Mouse (Mus musculus) heart, embryonic 16.5 days (tissue): ENCODE measurements around the gene Homer1. TPM values are rescaled to one million over a fixed set of nuclear protein-coding genes. Genes with fewer than 3 reads are reported as not detected.

ENCODE experiments used
- ATAC-seq: fragments of 200-750 bp; cut with Nextera tagmentation; replicated peaks from 2 replicates; pipeline ENCODE4 v1.8.0; 2017; ENCODE audit warnings: moderate number of reproducible peaks; ENCODE audit not compliant: insufficient read depth, low FRiP score; ENCODE audit errors: extremely low read depth
- H3K27ac ChIP-seq: fragments of 300-500 bp; sonication (generic); 2 replicates; pipeline ENCODE4 v1.5.1; 2014; ENCODE audit warnings: mild to moderate bottlenecking, low read length, control low read depth, moderate library complexity
- H3K27me3 ChIP-seq: fragments of 300-500 bp; sonication (generic); 2 replicates; pipeline ENCODE4 v1.6.1; 2014; ENCODE audit warnings: low read length, mixed read lengths; ENCODE audit not compliant: control insufficient read depth, insufficient read depth
- H3K36me3 ChIP-seq: fragments of 300-500 bp; sonication (generic); 2 replicates; pipeline ENCODE4 v1.6.1; 2014; ENCODE audit not compliant: control insufficient read depth, insufficient read depth
- H3K4me1 ChIP-seq: fragments of 300-500 bp; sonication (generic); 2 replicates; pipeline ENCODE4 v1.6.1; 2014; ENCODE audit warnings: low read length, mixed read lengths; ENCODE audit not compliant: control insufficient read depth, insufficient read depth
- H3K4me2 ChIP-seq: fragments of 300-500 bp; sonication (generic); 2 replicates; pipeline ENCODE4 v1.6.1; 2014; ENCODE audit warnings: low read depth, mild to moderate bottlenecking, control low read depth, low read length
- H3K4me3 ChIP-seq: fragments of 300-500 bp; sonication (generic); 2 replicates; pipeline ENCODE4 v1.5.1; 2014; ENCODE audit warnings: mild to moderate bottlenecking, control low read depth, low read length
- H3K9ac ChIP-seq: fragments of 300-500 bp; sonication (generic); 2 replicates; pipeline ENCODE4 v1.6.1; 2014; ENCODE audit warnings: low read length, control low read depth
- H3K9me3 ChIP-seq: fragments of 300-500 bp; sonication (generic); replicated peaks from 2 replicates; pipeline ENCODE4 v1.6.1; 2016; ENCODE audit warnings: low read length; ENCODE audit not compliant: control insufficient read depth
- WGBS: fragments of 180-500 bp; shearing (Covaris S2); extraction: QIAGEN DNeasy Blood & Tissue Kit; methylation state at CpG from one replicate; pipeline ENCODE4 v1.1.7; 2014; 5-methylcytosine and 5-hydroxymethylcytosine counted together
- polyA plus RNA-seq: library from polyadenylated mRNA; unstranded; fragments of >200 nt; fragmentation: Nextera tagmentation; extraction: Ambion mirVana; gene quantifications from 2 replicates; pipeline ENCODE4 v1.2.1, GENCODE M21; 2015

The Homer1 gene
- polyA plus RNA-seq, 1 experiment from 2014 or later: 13.9 TPM

- no peaks in the 10 kb centered on the region for H3K27me3 ChIP-seq
- no peak overlapping the region for H3K9ac ChIP-seq
- peaks cover 20% of the 10 kb centered on the region for H3K36me3 ChIP-seq
- peak; percentile 94 for ATAC-seq
- peaks cover 2% of the 10 kb centered on the region; the same call in 1 of the 2 replicates for H3K4me1 ChIP-seq
- H3K9me3 ChIP-seq: peaks cover 3% of the 10 kb centered on the region
- peak overlapping the region; percentile 91 for H3K27ac ChIP-seq
- WGBS: 53% methylated on average over 5 of the region's 5 CpGs
- H3K4me3 ChIP-seq: no peak overlapping the region
- peak overlapping the region; percentile 22; the same call in 1 of the 2 replicates for H3K4me2 ChIP-seq
Observed at GRCm38 (mm10) chr13:93399710-93400216, 100.3 kb downstream of the Homer1 start.

- no peak overlapping the region for H3K4me2 ChIP-seq
- ATAC-seq: no peak
- no peak overlapping the region for H3K4me3 ChIP-seq
- peaks cover 3% of the 10 kb centered on the region for H3K9me3 ChIP-seq
- H3K27ac ChIP-seq: no peak overlapping the region; the same call in 1 of the 2 replicates
- WGBS: 82% methylated on average over 7 of the region's 7 CpGs
- no peak overlapping the region for H3K9ac ChIP-seq
- H3K4me1 ChIP-seq: peaks cover 2% of the 10 kb centered on the region; the same call in 1 of the 2 replicates
- peaks cover 16% of the 10 kb centered on the region for H3K36me3 ChIP-seq
- H3K27me3 ChIP-seq: no peaks in the 10 kb centered on the region
Observed at GRCm38 (mm10) chr13:93401947-93402346, 102.5 kb downstream of the Homer1 start.

GRCm38 (mm10) chr13:93406855-93407254, 107.4 kb downstream of the Homer1 start:
- no peak overlapping the region for H3K4me3 ChIP-seq
- no peak overlapping the region for H3K4me2 ChIP-seq
- 72% methylated on average over 5 of the region's 5 CpGs for WGBS
- no peak for ATAC-seq
- peaks cover 8% of the 10 kb centered on the region for H3K4me1 ChIP-seq
- no peak overlapping the region for H3K27ac ChIP-seq
- no peak overlapping the region for H3K9ac ChIP-seq
- no peaks in the 10 kb centered on the region for H3K27me3 ChIP-seq
- H3K36me3 ChIP-seq: peaks cover 14% of the 10 kb centered on the region
- no peaks in the 10 kb centered on the region for H3K9me3 ChIP-seq

GRCm38 (mm10) chr13:93410343-93410742, 110.9 kb downstream of the Homer1 start:
- peak overlapping the region; percentile 30; the same call in 1 of the 2 replicates for H3K27ac ChIP-seq
- H3K4me2 ChIP-seq: no peak overlapping the region
- WGBS: 63% methylated on average over 4 of the region's 4 CpGs
- H3K9me3 ChIP-seq: no peaks in the 10 kb centered on the region
- H3K4me1 ChIP-seq: peaks cover 6% of the 10 kb centered on the region
- no peak for ATAC-seq
- H3K36me3 ChIP-seq: peaks cover 11% of the 10 kb centered on the region
- H3K9ac ChIP-seq: no peak overlapping the region
- no peak overlapping the region for H3K4me3 ChIP-seq
- H3K27me3 ChIP-seq: no peaks in the 10 kb centered on the region

- H3K9ac ChIP-seq: no peak overlapping the region
- H3K4me2 ChIP-seq: no peak overlapping the region
- no peak for ATAC-seq
- H3K4me3 ChIP-seq: no peak overlapping the region
- H3K27me3 ChIP-seq: no peaks in the 10 kb centered on the region
- 78% methylated on average over 5 of the region's 5 CpGs for WGBS
- no peaks in the 10 kb centered on the region for H3K36me3 ChIP-seq
- H3K27ac ChIP-seq: no peak overlapping the region
- H3K9me3 ChIP-seq: no peaks in the 10 kb centered on the region
- H3K4me1 ChIP-seq: peaks cover 6% of the 10 kb centered on the region
Observed at GRCm38 (mm10) chr13:93415055-93415454, 115.6 kb downstream of the Homer1 start.

GRCm38 (mm10) chr13:93418292-93418691, 118.9 kb downstream of the Homer1 start:
- H3K27ac ChIP-seq: no peak overlapping the region
- no peak overlapping the region for H3K4me3 ChIP-seq
- no peak for ATAC-seq
- no peak overlapping the region for H3K4me2 ChIP-seq
- no peaks in the 10 kb centered on the region for H3K27me3 ChIP-seq
- no peaks in the 10 kb centered on the region for H3K36me3 ChIP-seq
- no peak overlapping the region for H3K9ac ChIP-seq
- WGBS: 76% methylated on average over 2 of the region's 2 CpGs
- no peaks in the 10 kb centered on the region for H3K4me1 ChIP-seq
- no peaks in the 10 kb centered on the region for H3K9me3 ChIP-seq

- Histone ChIP-seq H3K4me3 (no peak overlapping the region), H3K27ac (no peak overlapping the region), H3K9ac (no peak overlapping the region), H3K4me1 (no peaks in the 10 kb centered on the region), H3K9me3 (no peaks in the 10 kb centered on the region), H3K4me2 (no peak overlapping the region), H3K27me3 (no peaks in the 10 kb centered on the region), H3K36me3 (no peaks in the 10 kb centered on the region)
- no peak for ATAC-seq
- 80% methylated on average over 2 of the region's 2 CpGs for WGBS
Observed at GRCm38 (mm10) chr13:93419779-93420178, 120.3 kb downstream of the Homer1 start.

- 90% methylated on average over 2 of the region's 2 CpGs for WGBS
- Histone ChIP-seq H3K27ac (no peak overlapping the region), H3K4me1 (no peaks in the 10 kb centered on the region; the same call in 1 of the 2 replicates), H3K4me3 (no peak overlapping the region), H3K27me3 (no peaks in the 10 kb centered on the region), H3K9ac (no peak overlapping the region), H3K4me2 (no peak overlapping the region), H3K9me3 (no peaks in the 10 kb centered on the region), H3K36me3 (0 out of 2 replicates have a peak, but pooled peaks cover under 1% of the 10 kb centered on the region)
- no peak for ATAC-seq
Observed at GRCm38 (mm10) chr13:93423224-93423623, 123.8 kb downstream of the Homer1 start.

- ATAC-seq: no peak
- Histone ChIP-seq H3K4me1 (no peaks in the 10 kb centered on the region; the same call in 1 of the 2 replicates), H3K4me3 (no peak overlapping the region), H3K4me2 (no peak overlapping the region), H3K9me3 (no peaks in the 10 kb centered on the region), H3K27ac (no peak overlapping the region), H3K9ac (no peak overlapping the region), H3K36me3 (0 out of 2 replicates have a peak, but pooled peaks cover 3% of the 10 kb centered on the region), H3K27me3 (no peaks in the 10 kb centered on the region)
- WGBS: 91% methylated on average over 5 of the region's 5 CpGs
Observed at GRCm38 (mm10) chr13:93427920-93428876, 128.8 kb downstream of the Homer1 start.
